In the genomic region with DNA sequence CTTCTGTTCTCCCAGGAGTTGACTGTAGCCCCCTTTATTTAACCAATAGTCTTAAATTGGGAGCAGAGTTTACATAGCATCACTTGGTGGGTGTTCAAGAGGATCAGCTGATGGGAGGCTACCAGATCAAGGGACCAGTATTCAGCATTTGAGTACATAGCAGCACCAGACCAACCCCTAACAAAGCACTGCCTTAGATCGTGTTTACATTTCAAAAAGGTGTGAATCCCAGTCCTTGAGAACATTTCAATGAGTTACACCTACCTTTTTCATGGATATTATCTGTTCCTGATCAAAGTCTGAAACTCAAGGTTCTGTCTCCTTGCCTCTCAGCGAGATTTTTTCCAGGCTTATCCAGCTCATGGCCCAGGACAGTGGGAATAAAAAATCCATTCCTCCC, we compare ENCODE assay signal across 26 mouse cellular contexts.
A peak's percentile ranks its signal among the peaks of the same experiment; 100 is the strongest.
DNase-seq lines count a peak whose midpoint lies in the region; ATAC-seq and TF ChIP-seq lines count a peak whose summit lies in the region.
"Had no signal": no experiment of that assay in that cellular context is flagged by ENCODE, and none has a peak within 500 bp of the region (broad histone marks: within the 10 kb centered on the region; RNA-seq: fewer than 3 reads in every experiment).

No protein-coding gene starts in this region.

- H3K9me3 ChIP-seq in ES-Bruce4 (replicated peaks; ENCODE audit: control insufficient read depth, insufficient read depth, low read length, poor library complexity, severe bottlenecking): no peaks in the 10 kb centered on the region
- no peaks in the 10 kb centered on the region for H3K9me3 ChIP-seq in midbrain, embryonic 16.5 days (replicated peaks; ENCODE audit: control insufficient read depth, low read length, poor library complexity, severe bottlenecking)
- H3K9me3 ChIP-seq: G1E had no signal

- ATAC-seq in CD4-positive, CD25-positive, alpha-beta regulatory T cell, adult 4 months: no peak
- ATAC-seq in midbrain, embryonic 16.5 days: no peak
- ATAC-seq: activated CD4-positive, CD25-positive, alpha-beta regulatory T cell, adult 4 months; Patski had no signal

- H3K4me3 ChIP-seq in ES-Bruce4 (ENCODE audit: low read depth, low read length): no peak overlapping the region
- no peak overlapping the region for H3K4me3 ChIP-seq in midbrain, embryonic 16.5 days (ENCODE audit: low read depth, low read length)

- 29% methylated on average over 2 of the region's 2 CpGs for WGBS in midbrain, embryonic 16.5 days

- H3K9ac ChIP-seq in ES-Bruce4 (ENCODE audit: low read depth, poor library complexity, severe bottlenecking): no peak overlapping the region
- no peak overlapping the region for H3K9ac ChIP-seq in midbrain, embryonic 16.5 days (ENCODE audit: low read depth, low read length)

- no peak overlapping the region for H3K27ac ChIP-seq in ES-Bruce4 (ENCODE audit: insufficient read depth, low read length)
- H3K27ac ChIP-seq in midbrain, embryonic 16.5 days (ENCODE audit: low read length): no peak overlapping the region

- H3K4me2 ChIP-seq in midbrain, embryonic 16.5 days (ENCODE audit: low read length): no peak overlapping the region

- no peak for TF ChIP-seq POLR2A in ES-Bruce4 (IDR thresholded peaks at IDR 0.05; ENCODE audit: insufficient read depth, low read length)

- no peak for TF ChIP-seq CTCF in ES-Bruce4 (IDR thresholded peaks at IDR 0.05; ENCODE audit: low read depth, low read length)

- TF ChIP-seq EP300 in ES-Bruce4 (IDR thresholded peaks at IDR 0.05; ENCODE audit: insufficient read depth, low read depth, low read length): 0 out of 2 replicates have a peak, but pooled peaks have one; percentile 41

- H3K36me3 ChIP-seq in ES-Bruce4 (ENCODE audit: control insufficient read depth, insufficient read depth, low read length, poor library complexity, severe bottlenecking): no peaks in the 10 kb centered on the region
- no peaks in the 10 kb centered on the region for H3K36me3 ChIP-seq in midbrain, embryonic 16.5 days (ENCODE audit: control insufficient read depth, insufficient read depth, low read length)
- H3K36me3 ChIP-seq: G1E had no signal

- peaks cover under 1% of the 10 kb centered on the region for H3K4me1 ChIP-seq in ES-Bruce4 (ENCODE audit: control insufficient read depth, insufficient read depth, low read length)
- H3K4me1 ChIP-seq in midbrain, embryonic 16.5 days (ENCODE audit: control insufficient read depth, insufficient read depth, low read length): no peaks in the 10 kb centered on the region

- no peaks in the 10 kb centered on the region for H3K27me3 ChIP-seq in ES-Bruce4 (ENCODE audit: control insufficient read depth, insufficient read depth, low read length, poor library complexity, severe bottlenecking)
- no peaks in the 10 kb centered on the region for H3K27me3 ChIP-seq in midbrain, embryonic 16.5 days (ENCODE audit: control insufficient read depth, insufficient read depth, low read depth, low read length)
- H3K27me3 ChIP-seq: CH12.LX, Patski had no signal

- DNase-seq in ES-CJ7 (ENCODE audit: low read depth, low spot score): peak; percentile 95
- peak; percentile 65 for DNase-seq in R1 (ENCODE audit: low read depth, low spot score)
- peak; percentile 64 for DNase-seq in ZHBTc4 (ENCODE audit: low read depth, low spot score)
- no peak for DNase-seq in adrenal gland, postnatal 36 days
- DNase-seq in urinary bladder, adult 2 months (ENCODE audit: low spot score): no peak
- DNase-seq: adrenal gland, adult 2 months; adrenal gland, adult 8-10 months; adrenal gland, postnatal 10 days; adrenal gland, postnatal 14 days; adrenal gland, postnatal 25 days; B cell, adult 2 months; cerebellum, adult 11 months; cerebellum, adult 11-12 months; cerebellum, adult 18-20 months; cerebellum, adult 2 months; cerebellum, adult 8-10 months; cerebellum, adult 9-10 months; cerebellum, adult 9-11 months; cerebellum, postnatal 10 days had no signal

Comparison
In these comparisons a context has a peak if more than half of its experiments do, and no peak if none do; other contexts are left out.
1. DNase-seq: peak in ES-CJ7 (single experiment), R1 (single experiment) and ZHBTc4 (single experiment); none in adrenal gland, postnatal 36 days (0 of 2) and urinary bladder, adult 2 months (single experiment).